Mouse (Mus musculus) embryonic facial prominence, embryonic 13.5 days (tissue): ENCODE measurements at regions not wholly inside any gene's neighbourhood (a gene's known extent, or its start where the extent isn't known, plus 50 kb on each side); places are given as distances from the start of the nearest gene placed in this dataset.

ENCODE experiments used
- ATAC-seq: fragments of 200-750 bp; cut with Nextera tagmentation; 2 replicates; pipeline ENCODE4 v1.8.0; 2017; ENCODE audit warnings: low read depth; ENCODE audit not compliant: insufficient number of reproducible peaks, insufficient read depth, low FRiP score, low TSS enrichment
- H3K27ac ChIP-seq: fragments of 300-500 bp; sonication (generic); 2 replicates; pipeline ENCODE4 v1.5.1; 2015; ENCODE audit warnings: moderate library complexity, mild to moderate bottlenecking, inconsistent platforms
- H3K27me3 ChIP-seq: fragments of 300-500 bp; sonication (generic); 2 replicates; pipeline ENCODE4 v1.6.1; 2015; ENCODE audit warnings: mild to moderate bottlenecking, inconsistent platforms
- H3K36me3 ChIP-seq: fragments of 300-500 bp; sonication (generic); 2 replicates; pipeline ENCODE4 v1.6.1; 2015; ENCODE audit warnings: mild to moderate bottlenecking, inconsistent platforms
- H3K4me1 ChIP-seq: fragments of 300-500 bp; sonication (generic); 2 replicates; pipeline ENCODE4 v1.6.1; 2015; ENCODE audit warnings: inconsistent platforms
- H3K4me2 ChIP-seq: fragments of 300-500 bp; sonication (generic); 2 replicates; pipeline ENCODE4 v1.6.1; 2015; ENCODE audit warnings: moderate library complexity, mild to moderate bottlenecking, inconsistent platforms
- H3K4me3 ChIP-seq: fragments of 300-500 bp; sonication (generic); 2 replicates; pipeline ENCODE4 v1.5.1; 2015; ENCODE audit warnings: mild to moderate bottlenecking, inconsistent platforms
- H3K9ac ChIP-seq: fragments of 300-500 bp; sonication (generic); 2 replicates; pipeline ENCODE4 v1.6.1; 2015; ENCODE audit warnings: mild to moderate bottlenecking, inconsistent platforms
- H3K9me3 ChIP-seq: fragments of 300-500 bp; sonication (generic); 2 replicates; pipeline ENCODE4 v1.6.1; 2016; ENCODE audit warnings: inconsistent platforms
- WGBS: fragments of 180-500 bp; shearing (Covaris S2); methylation state at CpG from one replicate; pipeline ENCODE4 v1.1.7; 2015; ENCODE audit warnings: mixed read lengths; 5-methylcytosine and 5-hydroxymethylcytosine counted together

- Histone ChIP-seq H3K9me3 (no peaks in the 10 kb centered on the region), H3K27me3 (peaks cover 98% of the 10 kb centered on the region), H3K4me3 (no peak overlapping the region), H3K4me1 (peaks cover 23% of the 10 kb centered on the region), H3K36me3 (no peaks in the 10 kb centered on the region), H3K4me2 (no peak overlapping the region), H3K27ac (no peak overlapping the region), H3K9ac (no peak overlapping the region)
- ATAC-seq, result no peak
- WGBS, result 22% methylated on average over 5 of the region's 5 CpGs
Measured at GRCm38 (mm10) chr7:79531142-79531541, 65.0 kb upstream of the Polg start.

- Histone ChIP-seq H3K4me2 (no peak overlapping the region), H3K36me3 (no peaks in the 10 kb centered on the region), H3K27me3 (peaks cover 98% of the 10 kb centered on the region), H3K9ac (no peak overlapping the region), H3K9me3 (no peaks in the 10 kb centered on the region), H3K4me1 (peaks cover 23% of the 10 kb centered on the region), H3K27ac (no peak overlapping the region), H3K4me3 (no peak overlapping the region)
- no peak for ATAC-seq
- 25% methylated on average over 1 of the region's 1 CpGs for WGBS
Measured at GRCm38 (mm10) chr7:79529480-79529879, 63.3 kb upstream of the Polg start.

DNA sequence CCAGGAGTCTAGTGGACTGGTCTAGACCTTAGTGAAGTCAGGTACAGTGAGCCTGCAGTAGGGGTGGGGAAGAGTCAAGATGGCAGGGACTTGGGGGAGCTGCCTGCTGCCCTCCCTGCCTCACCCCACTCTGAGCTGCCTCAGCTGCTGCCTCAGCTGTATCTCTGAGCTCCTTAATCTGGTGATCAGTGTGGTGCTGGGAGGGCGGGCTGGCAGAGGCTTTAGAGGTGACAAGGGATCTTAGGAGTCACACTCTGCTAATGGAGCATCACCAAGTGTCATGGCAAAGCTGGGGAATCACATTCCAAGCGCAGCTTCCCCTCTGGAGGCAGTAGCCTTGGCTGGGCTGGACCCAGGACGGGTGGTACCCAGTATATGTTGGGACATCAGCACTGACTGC is 61.8 kb upstream of the Polg start:
- WGBS, result 49% methylated on average over 3 of the region's 3 CpGs
- no peak for ATAC-seq

DNA sequence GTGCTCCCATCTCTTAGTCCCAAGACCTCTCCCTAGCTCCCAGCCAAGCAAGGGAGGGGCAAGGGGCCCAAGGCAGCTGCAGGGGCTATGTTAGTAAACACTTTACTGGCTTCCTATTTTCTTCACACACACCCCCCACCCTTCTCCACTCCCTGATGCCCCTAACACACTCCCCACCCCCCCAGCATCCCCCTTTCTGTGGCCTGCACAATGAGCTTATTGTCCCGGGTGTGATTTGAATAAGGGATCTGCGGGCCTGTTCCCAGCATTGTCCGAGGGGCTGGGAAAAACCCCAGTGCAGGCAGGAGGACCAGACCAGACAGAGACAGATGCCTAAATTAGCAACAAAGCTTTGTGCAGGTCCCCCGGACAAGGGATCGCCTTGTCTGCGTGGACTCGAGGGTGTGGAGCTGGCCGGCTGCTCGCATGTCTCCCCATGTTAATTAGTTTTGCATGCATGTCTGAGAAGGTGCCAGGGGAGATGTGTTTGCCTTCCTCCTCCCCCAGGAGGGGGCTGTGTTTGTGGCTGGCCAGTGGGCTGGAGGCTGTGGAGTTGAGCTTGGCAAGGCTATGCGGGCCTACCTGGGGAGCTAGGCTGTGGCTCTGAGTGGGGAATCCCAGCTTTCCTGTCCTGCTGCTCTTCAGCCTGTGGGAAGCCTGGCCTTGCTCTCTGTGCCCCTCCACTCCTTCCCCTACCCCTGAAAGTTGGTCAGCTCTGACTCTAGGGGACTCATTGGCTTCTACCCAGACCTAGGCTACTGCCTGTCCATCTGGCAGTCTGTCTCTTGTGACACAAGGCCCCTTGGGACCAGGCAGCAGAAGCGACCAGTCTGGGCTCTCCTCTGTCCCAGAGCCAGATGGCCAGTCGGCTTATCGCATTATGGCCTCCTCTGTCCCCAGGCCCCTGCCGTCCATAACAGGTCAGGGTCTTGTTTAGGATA is 59.8 kb upstream of the Polg start:
- WGBS, result 25% methylated on average over 14 of the region's 14 CpGs

More for the DNA sequence above, 61.8 kb upstream of the Polg start:
- Histone ChIP-seq H3K9ac (no peak overlapping the region), H3K4me1 (peaks cover 23% of the 10 kb centered on the region), H3K4me2 (no peak overlapping the region), H3K36me3 (no peaks in the 10 kb centered on the region), H3K4me3 (no peak overlapping the region), H3K9me3 (no peaks in the 10 kb centered on the region), H3K27me3 (peaks cover 98% of the 10 kb centered on the region), H3K27ac (no peak overlapping the region)

GRCm38 (mm10) chr7:79524921-79525320 is 58.8 kb upstream of the Polg start:
- H3K27me3 ChIP-seq, result peaks cover 95% of the 10 kb centered on the region
- H3K4me2 ChIP-seq, result no peak overlapping the region
- H3K36me3 ChIP-seq, result no peaks in the 10 kb centered on the region
- peaks cover 23% of the 10 kb centered on the region for H3K4me1 ChIP-seq
- H3K27ac ChIP-seq, result no peak overlapping the region
- no peaks in the 10 kb centered on the region for H3K9me3 ChIP-seq
- no peak overlapping the region for H3K9ac ChIP-seq
- WGBS, result 58% methylated on average over 10 of the region's 10 CpGs
- ATAC-seq, result no peak
- H3K4me3 ChIP-seq, result no peak overlapping the region

More for the DNA sequence above, 59.8 kb upstream of the Polg start:
- H3K27me3 ChIP-seq, result peaks cover 95% of the 10 kb centered on the region
- no peak overlapping the region for H3K4me3 ChIP-seq
- H3K4me1 ChIP-seq, result peaks cover 14% of the 10 kb centered on the region
- no peak for ATAC-seq
- no peaks in the 10 kb centered on the region for H3K36me3 ChIP-seq
- no peaks in the 10 kb centered on the region for H3K9me3 ChIP-seq
- no peak overlapping the region for H3K27ac ChIP-seq
- no peak overlapping the region for H3K4me2 ChIP-seq
- no peak overlapping the region for H3K9ac ChIP-seq

DNA sequence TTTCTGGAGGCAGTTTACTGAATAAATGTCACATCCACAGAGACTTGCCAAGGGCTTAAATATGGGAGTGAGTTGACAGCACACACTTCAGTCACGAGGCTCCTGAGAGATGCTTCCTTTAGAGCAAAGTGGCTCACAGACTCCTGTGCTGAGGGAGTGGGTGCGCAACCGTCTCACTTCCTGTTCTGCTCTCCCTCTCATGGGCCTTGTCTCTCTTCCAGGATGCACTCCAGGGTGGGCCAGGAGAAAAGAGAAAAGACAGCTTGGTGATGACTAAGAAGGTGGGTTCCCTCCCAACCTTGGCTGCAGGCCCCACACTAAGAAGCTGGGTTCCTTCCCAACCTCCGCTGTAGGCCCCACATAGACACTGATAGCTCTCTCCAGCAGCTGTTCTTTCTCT is 57.5 kb upstream of the Polg start:
- no peak overlapping the region for H3K9ac ChIP-seq
- H3K36me3 ChIP-seq, result no peaks in the 10 kb centered on the region
- H3K27me3 ChIP-seq, result peaks cover 96% of the 10 kb centered on the region
- peaks cover 25% of the 10 kb centered on the region for H3K4me1 ChIP-seq
- H3K4me3 ChIP-seq, result no peak overlapping the region
- ATAC-seq, result no peak
- no peak overlapping the region for H3K27ac ChIP-seq
- no peaks in the 10 kb centered on the region for H3K9me3 ChIP-seq
- no peak overlapping the region for H3K4me2 ChIP-seq
- 68% methylated on average over 4 of the region's 4 CpGs for WGBS

GRCm38 (mm10) chr7:79522046-79522445 is 55.9 kb upstream of the Polg start:
- H3K4me3 ChIP-seq, result no peak overlapping the region
- no peak overlapping the region for H3K9ac ChIP-seq
- H3K4me2 ChIP-seq, result no peak overlapping the region
- peaks cover 96% of the 10 kb centered on the region for H3K27me3 ChIP-seq
- 79% methylated on average over 3 of the region's 3 CpGs for WGBS
- ATAC-seq, result no peak
- no peaks in the 10 kb centered on the region for H3K9me3 ChIP-seq
- no peaks in the 10 kb centered on the region for H3K36me3 ChIP-seq
- H3K27ac ChIP-seq, result no peak overlapping the region
- H3K4me1 ChIP-seq, result peaks cover 31% of the 10 kb centered on the region

DNA sequence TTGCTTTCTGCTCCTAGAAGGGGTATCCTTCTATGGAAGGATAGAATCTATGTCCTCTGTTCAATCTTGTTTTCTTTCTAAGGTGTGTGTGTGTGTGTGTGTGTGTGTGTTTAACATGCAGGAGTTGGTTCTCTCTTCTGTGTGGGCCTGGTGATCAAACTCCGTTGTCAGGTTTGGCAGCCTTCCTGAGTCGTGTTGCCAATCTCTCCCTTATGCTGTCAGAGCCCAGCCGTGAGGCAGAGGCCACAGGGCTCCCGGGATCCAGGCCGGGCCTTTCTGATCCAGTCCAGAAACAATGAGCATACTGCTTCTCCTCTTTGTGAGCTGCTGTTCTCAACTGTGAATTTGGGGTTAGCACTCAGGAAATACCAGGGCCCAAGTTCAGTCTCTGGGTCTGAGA is 55.1 kb upstream of the Polg start:
- WGBS, result 36% methylated on average over 5 of the region's 5 CpGs
- Histone ChIP-seq H3K27me3 (peaks cover 96% of the 10 kb centered on the region), H3K9me3 (no peaks in the 10 kb centered on the region), H3K4me1 (peaks cover 29% of the 10 kb centered on the region), H3K9ac (no peak overlapping the region), H3K4me2 (no peak overlapping the region), H3K36me3 (no peaks in the 10 kb centered on the region), H3K27ac (no peak overlapping the region), H3K4me3 (no peak overlapping the region)
- ATAC-seq, result no peak

- Histone ChIP-seq H3K4me3 (no peak overlapping the region), H3K27ac (no peak overlapping the region), H3K4me1 (peaks cover 24% of the 10 kb centered on the region), H3K4me2 (no peak overlapping the region), H3K27me3 (peaks cover 96% of the 10 kb centered on the region), H3K9ac (no peak overlapping the region), H3K36me3 (no peaks in the 10 kb centered on the region), H3K9me3 (no peaks in the 10 kb centered on the region)
- no peak for ATAC-seq
- WGBS, result 13% methylated on average over 2 of the region's 2 CpGs
Measured at GRCm38 (mm10) chr7:79520222-79520710, 54.1 kb upstream of the Polg start.

DNA sequence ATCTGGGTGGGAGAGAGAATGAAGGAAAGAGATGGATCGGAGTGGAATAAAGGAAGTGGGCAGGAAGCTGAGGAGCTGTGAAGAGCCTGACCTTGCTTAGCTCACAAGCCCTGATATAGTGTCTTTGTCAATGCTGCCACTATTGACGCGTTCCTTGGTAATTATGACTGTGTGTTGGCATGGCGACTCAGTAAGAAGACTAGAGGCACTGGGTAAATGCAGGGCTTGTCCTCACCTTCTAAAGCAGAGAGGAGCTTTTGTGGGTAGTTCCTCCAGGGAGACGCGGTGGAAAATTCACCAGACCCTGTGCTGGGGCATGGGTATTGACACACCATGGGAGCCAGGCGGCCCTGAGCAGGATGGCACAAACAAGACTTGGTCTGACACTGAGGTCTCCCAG is 52.8 kb upstream of the Polg start:
- peaks cover 96% of the 10 kb centered on the region for H3K27me3 ChIP-seq
- no peaks in the 10 kb centered on the region for H3K9me3 ChIP-seq
- peaks cover 24% of the 10 kb centered on the region for H3K4me1 ChIP-seq
- 57% methylated on average over 7 of the region's 7 CpGs for WGBS
- H3K36me3 ChIP-seq, result no peaks in the 10 kb centered on the region
- ATAC-seq, result no peak
- no peak overlapping the region for H3K9ac ChIP-seq
- H3K4me2 ChIP-seq, result no peak overlapping the region
- no peak overlapping the region for H3K4me3 ChIP-seq
- H3K27ac ChIP-seq, result no peak overlapping the region

DNA sequence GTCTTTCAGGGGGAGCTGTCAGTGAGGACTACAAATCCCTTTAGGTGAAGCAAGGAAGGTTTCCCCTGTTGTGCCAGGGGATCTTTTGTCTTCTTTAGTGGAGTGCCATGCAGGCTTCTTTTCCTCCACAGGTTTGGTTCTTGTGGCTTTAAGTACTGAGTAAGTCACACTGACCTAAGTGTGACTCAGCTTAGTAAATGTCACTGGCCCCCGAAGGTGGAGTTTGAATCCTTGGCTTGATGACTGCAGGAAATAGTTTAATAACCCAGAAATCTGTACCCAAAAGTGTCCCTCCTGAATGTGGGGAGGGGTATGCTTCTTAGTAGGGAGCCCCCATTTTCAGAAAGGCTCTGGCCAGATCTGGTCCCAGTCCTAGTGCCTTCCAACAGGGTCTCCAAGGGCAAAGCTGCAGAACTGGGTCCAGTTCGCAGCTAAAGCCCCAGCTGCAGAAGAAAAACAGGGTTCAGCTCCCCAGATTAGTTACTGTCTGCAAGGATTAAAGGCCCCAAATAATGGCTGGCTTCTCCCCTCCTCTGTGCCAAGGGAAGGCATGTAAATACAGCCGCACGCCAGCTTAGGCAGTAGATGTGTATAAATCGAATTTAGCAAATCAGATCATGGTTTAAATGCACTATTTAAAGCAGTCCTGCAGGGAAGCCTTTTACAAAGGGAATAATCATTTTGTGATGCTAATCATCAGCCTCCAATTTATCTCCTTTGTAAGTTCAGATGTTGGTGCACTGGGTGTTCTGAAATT is 51.6 kb upstream of the Polg start:
- H3K36me3 ChIP-seq, result no peaks in the 10 kb centered on the region
- H3K9ac ChIP-seq, result no peak overlapping the region
- H3K27me3 ChIP-seq, result peaks cover 96% of the 10 kb centered on the region
- H3K9me3 ChIP-seq, result no peaks in the 10 kb centered on the region
- H3K4me2 ChIP-seq, result no peak overlapping the region
- 41% methylated on average over 5 of the region's 5 CpGs for WGBS
- no peak overlapping the region for H3K4me3 ChIP-seq
- H3K4me1 ChIP-seq, result peaks cover 24% of the 10 kb centered on the region
- H3K27ac ChIP-seq, result no peak overlapping the region
- ATAC-seq, result no peak

- H3K9ac ChIP-seq, result no peak overlapping the region
- ATAC-seq, result no peak
Measured at GRCm38 (mm10) chr7:79516287-79516686, 50.1 kb upstream of the Polg start.

More at GRCm38 (mm10) chr7:79516287-79516686, 50.1 kb upstream of the Polg start:
- 82% methylated on average over 4 of the region's 4 CpGs for WGBS
- Histone ChIP-seq H3K9me3 (no peaks in the 10 kb centered on the region), H3K4me3 (no peak overlapping the region), H3K27ac (no peak overlapping the region), H3K36me3 (no peaks in the 10 kb centered on the region), H3K4me2 (no peak overlapping the region), H3K4me1 (peaks cover 24% of the 10 kb centered on the region), H3K27me3 (peaks cover 98% of the 10 kb centered on the region)
